Mouse (Mus musculus): ENCODE measurements around the gene Ugt1a1. TPM values are rescaled to one million over a fixed set of nuclear protein-coding genes. Genes with fewer than 3 reads are reported as not detected.
A peak's percentile ranks its signal among the peaks of the same experiment; 100 is the strongest.

The Ugt1a1 gene
- polyA plus RNA-seq, 1 experiment from 2014 or later: 84.0 TPM

GRCm38 (mm10) chr1:88195687-88196086, 16.1 kb upstream of the Ugt1a1 start:
- WGBS: 86% methylated on average over 1 of the region's 1 CpGs
- TF ChIP-seq CTCF (IDR thresholded peaks at IDR 0.05; ENCODE audit: low read depth): peak; percentile 40
- H3K9ac ChIP-seq (ENCODE audit: low read depth, low read length): no peak overlapping the region
- no peak overlapping the region for H3K4me2 ChIP-seq (replicated peaks; ENCODE audit: low read depth)
- no peak for ATAC-seq
- H3K4me3 ChIP-seq (ENCODE audit: low read depth, low read length): no peak overlapping the region
- no peaks in the 10 kb centered on the region for H3K9me3 ChIP-seq (ENCODE audit: control insufficient read depth)
- H3K36me3 ChIP-seq (ENCODE audit: control insufficient read depth, insufficient read depth): no peaks in the 10 kb centered on the region
- H3K27ac ChIP-seq (ENCODE audit: low read depth, low read length): no peak overlapping the region
- H3K4me1 ChIP-seq (replicated peaks; ENCODE audit: control insufficient read depth, insufficient read depth, low read length): no peaks in the 10 kb centered on the region
- H3K27me3 ChIP-seq (replicated peaks; ENCODE audit: control insufficient read depth, insufficient read depth, low read length): no peaks in the 10 kb centered on the region

- no peak for TF ChIP-seq CTCF (IDR thresholded peaks at IDR 0.05; ENCODE audit: low read depth)
- Histone ChIP-seq H3K27me3 (replicated peaks; ENCODE audit: control insufficient read depth, insufficient read depth, low read length) (no peaks in the 10 kb centered on the region), H3K4me3 (ENCODE audit: low read depth, low read length) (no peak overlapping the region), H3K36me3 (ENCODE audit: control insufficient read depth, insufficient read depth) (no peaks in the 10 kb centered on the region), H3K4me2 (replicated peaks; ENCODE audit: low read depth) (no peak overlapping the region), H3K9me3 (ENCODE audit: control insufficient read depth) (no peaks in the 10 kb centered on the region), H3K27ac (ENCODE audit: low read depth, low read length) (no peak overlapping the region), H3K9ac (ENCODE audit: low read depth, low read length) (no peak overlapping the region), H3K4me1 (replicated peaks; ENCODE audit: control insufficient read depth, insufficient read depth, low read length) (no peaks in the 10 kb centered on the region)
- ATAC-seq: no peak
- WGBS: 82% methylated on average over 3 of the region's 3 CpGs
Measured at GRCm38 (mm10) chr1:88197443-88197842, 14.3 kb upstream of the Ugt1a1 start.

GRCm38 (mm10) chr1:88199996-88200395, 11.8 kb upstream of the Ugt1a1 start:
- Histone ChIP-seq H3K4me3 (ENCODE audit: low read depth, low read length) (no peak overlapping the region), H3K4me1 (replicated peaks; ENCODE audit: control insufficient read depth, insufficient read depth, low read length) (no peaks in the 10 kb centered on the region), H3K4me2 (replicated peaks; ENCODE audit: low read depth) (no peak overlapping the region), H3K36me3 (ENCODE audit: control insufficient read depth, insufficient read depth) (no peaks in the 10 kb centered on the region), H3K27me3 (replicated peaks; ENCODE audit: control insufficient read depth, insufficient read depth, low read length) (no peaks in the 10 kb centered on the region), H3K9ac (ENCODE audit: low read depth, low read length) (no peak overlapping the region), H3K9me3 (ENCODE audit: control insufficient read depth) (no peaks in the 10 kb centered on the region), H3K27ac (ENCODE audit: low read depth, low read length) (no peak overlapping the region)
- ATAC-seq: no peak
- 62% methylated on average over 2 of the region's 2 CpGs for WGBS
- no peak for TF ChIP-seq CTCF (IDR thresholded peaks at IDR 0.05; ENCODE audit: low read depth)

- no peaks in the 10 kb centered on the region for H3K9me3 ChIP-seq (ENCODE audit: control insufficient read depth)
- no peak for TF ChIP-seq CTCF (IDR thresholded peaks at IDR 0.05; ENCODE audit: low read depth)
- no peaks in the 10 kb centered on the region for H3K4me1 ChIP-seq (replicated peaks; ENCODE audit: control insufficient read depth, insufficient read depth, low read length)
- ATAC-seq: no peak
- WGBS: 53% methylated on average over 7 of the region's 7 CpGs
- no peak within 1 kb of the TSS for H3K27ac ChIP-seq (ENCODE audit: low read depth, low read length)
- H3K9ac ChIP-seq (ENCODE audit: low read depth, low read length): no peak within 1 kb of the TSS
- H3K4me2 ChIP-seq (replicated peaks; ENCODE audit: low read depth): no peak within 1 kb of the TSS
- H3K4me3 ChIP-seq (ENCODE audit: low read depth, low read length): no peak within 1 kb of the TSS
- H3K27me3 ChIP-seq (replicated peaks; ENCODE audit: control insufficient read depth, insufficient read depth, low read length): no peaks in the 10 kb centered on the region
- no peaks in the 10 kb centered on the region for H3K36me3 ChIP-seq (ENCODE audit: control insufficient read depth, insufficient read depth)
Measured at GRCm38 (mm10) chr1:88200456-88200855, 11.3 kb upstream of the Ugt1a1 start, which contains the start of gene Ugt1a2. Gene Ugt1a2, plus strand, starts transcription at chr1:88200601.

- H3K4me2 ChIP-seq (replicated peaks; ENCODE audit: low read depth): peak within 1 kb of the TSS; percentile 70
- peak; percentile 71 for ATAC-seq
- H3K27ac ChIP-seq (ENCODE audit: low read depth, low read length): peak within 1 kb of the TSS; percentile 69
- H3K27me3 ChIP-seq (replicated peaks; ENCODE audit: control insufficient read depth, insufficient read depth, low read length): no peaks in the 10 kb centered on the region
- H3K4me1 ChIP-seq (replicated peaks; ENCODE audit: control insufficient read depth, insufficient read depth, low read length): peaks cover 4% of the 10 kb centered on the region; the same call in 1 of the 2 replicates
- no peaks in the 10 kb centered on the region for H3K36me3 ChIP-seq (ENCODE audit: control insufficient read depth, insufficient read depth)
- WGBS: 9% methylated on average over 62 of the region's 62 CpGs
- H3K4me3 ChIP-seq (ENCODE audit: low read depth, low read length): peak within 1 kb of the TSS; percentile 35
- peak; percentile 29; the same call in 1 of the 2 replicates for TF ChIP-seq CTCF (IDR thresholded peaks at IDR 0.05; ENCODE audit: low read depth)
- no peaks in the 10 kb centered on the region for H3K9me3 ChIP-seq (ENCODE audit: control insufficient read depth)
- H3K9ac ChIP-seq (ENCODE audit: low read depth, low read length): peak within 1 kb of the TSS; percentile 58
Measured at GRCm38 (mm10) chr1:88205294-88205922, 6.4 kb upstream of the Ugt1a1 start, which contains the start of gene Dnajb3. Gene Dnajb3, minus strand, starts transcription at chr1:88205782.

- H3K4me1 ChIP-seq (replicated peaks; ENCODE audit: control insufficient read depth, insufficient read depth, low read length): peaks cover 4% of the 10 kb centered on the region; the same call in 1 of the 2 replicates
- no peak overlapping the region for H3K9ac ChIP-seq (ENCODE audit: low read depth, low read length)
- H3K9me3 ChIP-seq (ENCODE audit: control insufficient read depth): 0 out of 2 replicates have a peak, but pooled peaks cover 6% of the 10 kb centered on the region
- ATAC-seq: peak; percentile 39
- no peaks in the 10 kb centered on the region for H3K36me3 ChIP-seq (ENCODE audit: control insufficient read depth, insufficient read depth)
- H3K4me3 ChIP-seq (ENCODE audit: low read depth, low read length): no peak overlapping the region
- H3K27ac ChIP-seq (ENCODE audit: low read depth, low read length): peak overlapping the region; percentile 62
- WGBS: 53% methylated on average over 2 of the region's 2 CpGs
- H3K27me3 ChIP-seq (replicated peaks; ENCODE audit: control insufficient read depth, insufficient read depth, low read length): no peaks in the 10 kb centered on the region
- no peak overlapping the region for H3K4me2 ChIP-seq (replicated peaks; ENCODE audit: low read depth)
- TF ChIP-seq CTCF (IDR thresholded peaks at IDR 0.05; ENCODE audit: low read depth): no peak
Measured at GRCm38 (mm10) chr1:88206843-88207479, 4.8 kb upstream of the Ugt1a1 start.

All from intestine, postnatal 0 days (tissue).